Mouse (Mus musculus) C2C12 (cell line): ENCODE data around the gene AL731706.2. TPM values are rescaled to one million over a fixed set of nuclear protein-coding genes. Genes with fewer than 3 reads are reported as not detected.
"Not testable (repeated sequence)": the region's sequence is repeated elsewhere in the genome, so short reads cannot be mapped to it uniquely, and the experiment has no call there.

Experiments
- H3K27me3 ChIP-seq: one replicate; pipeline ENCODE4 v1.6.1; 2011; ENCODE audit not compliant: control insufficient read depth, insufficient read depth, insufficient read length
- H3K36me3 ChIP-seq: one replicate; pipeline ENCODE4 v1.6.1; 2011; ENCODE audit not compliant: control insufficient read depth, insufficient read depth
- H3K4me3 ChIP-seq: one replicate; pipeline ENCODE4 v1.5.1; 2011; ENCODE audit warnings: mild to moderate bottlenecking, control low read depth; ENCODE audit not compliant: poor library complexity, insufficient read depth, severe bottlenecking
- H3K79me2 ChIP-seq: one replicate; pipeline ENCODE4 v1.6.1; 2011; ENCODE audit not compliant: control insufficient read depth, insufficient read depth
- H3K79me3 ChIP-seq: one replicate; pipeline ENCODE4 v1.6.1; 2011; ENCODE audit warnings: low read depth, control low read depth
- H3ac ChIP-seq: one replicate; pipeline ENCODE3; 2011; ENCODE audit warnings: low read depth; ENCODE audit not compliant: control insufficient read depth, insufficient read length
- CEBPB ChIP-seq: IDR thresholded peaks from one replicate; pipeline ENCODE4 v1.6.1; 2011; ENCODE audit warnings: low read depth, mild to moderate bottlenecking, control low read depth, moderate library complexity
- CTCF ChIP-seq: IDR thresholded peaks from one replicate; pipeline ENCODE4 v1.5.1; 2011; ENCODE audit not compliant: control insufficient read depth, insufficient read depth, insufficient read length
- FOSL1 ChIP-seq: IDR thresholded peaks from one replicate; pipeline ENCODE4 v1.8.0; 2011; ENCODE audit warnings: mild to moderate bottlenecking, low read length; ENCODE audit not compliant: poor library complexity, insufficient read depth, severe bottlenecking
- MAX ChIP-seq: IDR thresholded peaks from one replicate; pipeline ENCODE4 v1.6.1; 2011; ENCODE audit warnings: mild to moderate bottlenecking, control low read depth
- MYOD1 ChIP-seq: IDR thresholded peaks from one replicate; pipeline ENCODE4 v1.6.1; 2011; ENCODE audit warnings: low read depth; ENCODE audit not compliant: control insufficient read depth, insufficient read length
- MYOG ChIP-seq: IDR thresholded peaks from one replicate; pipeline ENCODE4 v1.6.1; 2011; ENCODE audit not compliant: control insufficient read depth, insufficient read length; ENCODE audit errors: extremely low read depth
- USF1 ChIP-seq: IDR thresholded peaks from one replicate; pipeline ENCODE4 v1.6.1; 2011; ENCODE audit warnings: low read depth, mild to moderate bottlenecking, control low read depth, moderate library complexity
- polyA plus RNA-seq: library from polyadenylated mRNA; unstranded; fragments of >200 nt; fragmentation: generic; extraction: Trizol; gene quantifications from one replicate; pipeline ENCODE4 v1.2.1, GENCODE M21; 2012; ENCODE audit warnings: missing spikeins

AL731706.2 gene
- polyA plus RNA-seq, 1 experiment: 11.8 TPM

DNA sequence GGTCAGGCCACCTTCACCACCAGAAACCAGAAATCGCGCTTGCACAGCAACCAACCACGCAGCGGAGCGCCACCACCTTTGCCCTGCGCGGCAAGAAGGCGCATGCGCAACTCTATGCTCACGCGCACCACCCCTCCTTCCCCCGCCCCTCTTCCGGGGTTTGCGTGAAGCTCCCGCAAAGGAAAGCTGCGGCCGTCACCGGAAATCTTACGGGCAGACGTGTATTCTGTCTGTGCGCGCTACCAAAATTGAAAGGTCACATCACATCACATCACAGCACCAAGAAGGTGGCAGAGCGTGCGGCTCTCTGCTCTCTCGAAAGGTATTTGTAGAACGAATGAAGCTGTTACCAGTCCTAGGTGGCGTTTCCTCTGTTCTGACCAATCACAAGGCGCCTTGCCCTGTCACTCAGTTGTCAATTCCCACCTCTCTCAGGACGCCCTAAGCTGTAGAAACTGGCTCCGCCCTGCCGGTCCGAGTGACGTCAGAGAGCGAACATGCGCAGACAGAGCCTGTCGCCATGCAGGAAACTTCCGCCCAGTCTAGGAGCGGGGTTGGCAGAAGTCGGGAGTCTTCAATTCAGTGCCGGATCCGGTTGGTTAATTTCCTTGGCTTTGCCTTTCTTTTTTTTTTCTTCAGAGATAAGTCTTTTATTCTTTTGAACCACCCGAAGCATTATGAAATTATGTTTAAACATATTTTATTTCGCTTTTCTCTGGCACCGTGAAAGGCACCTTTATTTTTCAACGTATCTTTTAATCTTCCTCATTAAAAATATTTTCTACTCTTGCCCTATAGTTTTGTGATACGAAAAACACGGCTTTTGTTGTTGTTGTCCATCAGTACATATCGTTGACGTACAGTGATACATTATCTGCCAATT lies 5.8 kb upstream of the AL731706.2 start, which contains the start of the genes Slx4ip, AL731706.1 and Mkks:
Slx4ip (plus strand) TSS at position 151 of the 883 bp plus-strand sequence.
AL731706.1 (minus strand) TSS at position 322 of the 883 bp plus-strand sequence.
Mkks (minus strand) TSS at position 322 of the 883 bp plus-strand sequence.
- Histone ChIP-seq H3ac (peak within 1 kb of the TSS; percentile 90), H3K4me3 (peak within 1 kb of the TSS; percentile 69), H3K27me3 (no peaks in the 10 kb centered on the region), H3K79me2 (peaks cover 68% of the 10 kb centered on the region), H3K79me3 (peaks cover 32% of the 10 kb centered on the region), H3K36me3 (peaks cover 3% of the 10 kb centered on the region)
- TF ChIP-seq FOSL1 (no peak), CTCF (no peak), CEBPB (no peak), MYOD1 (no peak), USF1 (no peak), MYOG (no peak), MAX (no peak)

DNA sequence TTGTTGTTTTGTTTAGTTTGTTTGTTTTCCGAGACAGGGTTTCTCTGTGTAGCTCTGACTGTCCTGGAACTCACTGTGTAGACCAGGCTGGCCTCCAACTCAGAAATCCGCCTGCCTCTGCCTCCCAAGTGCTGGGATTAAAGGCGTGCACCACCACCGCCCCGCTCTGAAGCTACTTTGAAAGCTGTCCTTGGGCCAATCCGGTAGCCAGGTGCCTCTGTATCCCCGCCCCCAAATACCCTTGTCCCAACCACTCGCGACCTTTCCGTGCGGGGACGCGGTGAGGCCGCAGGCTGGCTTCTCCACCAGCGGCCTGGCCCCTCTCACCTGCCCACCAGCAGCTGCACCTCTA lies 5.2 kb upstream of the AL731706.2 start:
- peak overlapping the region; percentile 69 for H3K4me3 ChIP-seq
- H3K79me2 ChIP-seq: peaks cover 70% of the 10 kb centered on the region
- H3ac ChIP-seq: peak overlapping the region; percentile 90
- not testable (repeated sequence) for H3K27me3 ChIP-seq, H3K36me3 ChIP-seq
- H3K79me3 ChIP-seq: peaks cover 34% of the 10 kb centered on the region

DNA sequence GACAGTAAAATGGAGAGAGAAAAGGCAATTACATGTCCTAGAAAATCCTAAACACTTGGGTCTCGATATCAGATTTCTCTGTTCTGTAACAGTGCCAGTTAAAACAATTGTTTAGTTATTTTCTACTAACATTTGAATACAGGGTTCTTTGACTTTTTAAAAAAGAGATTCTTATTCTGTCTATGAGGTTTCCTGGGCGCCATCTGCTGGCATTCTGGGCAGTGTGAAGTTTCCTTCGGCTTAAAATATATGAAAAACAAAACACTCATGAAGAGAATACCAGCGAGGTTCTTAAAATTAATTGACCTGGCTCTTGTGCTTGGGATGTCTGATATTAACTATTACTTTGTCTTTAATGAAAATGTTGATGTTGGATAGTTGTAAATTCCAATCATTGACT lies 1.4 kb upstream of the AL731706.2 start:
- Histone ChIP-seq H3K79me3 (peaks cover 33% of the 10 kb centered on the region), H3K79me2 (peaks cover 53% of the 10 kb centered on the region), H3K36me3 (peaks cover 48% of the 10 kb centered on the region), H3ac (no peak overlapping the region), H3K4me3 (no peak overlapping the region), H3K27me3 (no peaks in the 10 kb centered on the region)
- TF ChIP-seq USF1 (no peak), MAX (no peak), CTCF (no peak), FOSL1 (no peak), MYOD1 (no peak), CEBPB (no peak), MYOG (no peak)

DNA sequence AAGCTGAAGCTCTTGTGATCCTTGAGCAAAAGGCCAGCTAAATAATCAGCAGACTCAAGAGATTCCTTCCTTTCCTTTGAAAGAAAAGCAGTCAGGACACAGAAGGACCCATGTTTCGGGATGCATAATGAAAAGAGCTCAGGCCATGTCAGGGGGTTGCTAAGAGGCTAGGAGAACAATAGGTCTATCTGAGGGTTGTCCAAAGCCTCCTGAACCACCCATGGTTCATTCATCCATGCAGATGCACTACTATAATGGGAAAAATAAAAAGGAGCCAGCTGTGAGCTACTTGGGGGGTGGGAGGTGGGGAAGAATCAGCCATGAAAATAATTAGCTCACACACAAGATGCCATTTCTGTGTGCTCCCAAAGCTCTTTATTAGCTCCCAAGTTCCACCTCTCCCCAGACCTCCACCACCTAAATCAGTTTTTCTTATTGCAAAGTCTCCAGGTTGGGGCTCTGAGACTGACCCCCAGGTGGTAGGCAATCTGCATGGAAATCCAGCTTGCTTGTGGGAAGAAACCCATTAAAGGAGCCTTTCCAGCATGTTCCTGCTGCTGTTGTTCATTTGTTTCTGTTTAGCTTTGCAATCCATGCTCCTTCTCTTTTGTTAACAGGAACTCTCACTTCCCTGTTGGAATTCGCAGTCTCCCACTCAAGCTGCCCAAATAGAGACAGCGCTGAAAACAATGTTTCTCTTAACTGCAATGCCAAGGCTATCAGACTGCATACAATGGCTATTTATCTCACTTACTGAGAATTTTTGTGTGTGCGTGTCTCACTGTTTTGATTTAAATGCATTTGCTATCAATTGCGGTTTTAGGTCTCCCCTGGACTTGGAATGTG lies 30.7 kb downstream of the AL731706.2 start:
- Histone ChIP-seq H3K27me3 (no peaks in the 10 kb centered on the region), H3K79me2 (no peaks in the 10 kb centered on the region), H3K4me3 (no peak overlapping the region), H3K79me3 (no peaks in the 10 kb centered on the region), H3K36me3 (no peaks in the 10 kb centered on the region), H3ac (no peak overlapping the region)
- TF ChIP-seq MYOD1: no peak
- TF ChIP-seq MAX: no peak
- TF ChIP-seq CTCF: no peak
- TF ChIP-seq FOSL1: no peak
- no peak for TF ChIP-seq MYOG
- no peak for TF ChIP-seq CEBPB
- TF ChIP-seq USF1: no peak

DNA sequence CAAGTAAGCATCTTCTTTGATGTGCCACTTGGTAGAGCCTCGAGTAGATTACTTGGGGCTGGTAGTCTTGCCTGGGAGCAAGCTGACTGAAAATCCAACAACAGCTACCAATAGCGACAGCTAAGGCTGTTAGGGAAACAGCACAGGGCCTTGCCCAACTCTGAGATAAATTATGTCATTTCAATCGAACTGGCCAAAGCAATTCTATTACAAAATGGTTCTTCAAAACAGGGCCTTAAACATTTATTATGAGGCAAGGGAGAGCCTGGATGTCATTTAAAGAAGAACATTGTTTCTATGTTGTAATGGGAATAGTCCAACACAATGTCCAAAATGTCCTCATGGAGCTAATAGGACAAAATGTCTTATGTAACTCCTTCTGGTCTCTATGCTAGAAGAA lies 35.1 kb downstream of the AL731706.2 start:
- no peak for TF ChIP-seq CEBPB
- TF ChIP-seq MYOG: no peak
- TF ChIP-seq MYOD1: no peak
- no peak for TF ChIP-seq CTCF
- TF ChIP-seq FOSL1: no peak
- TF ChIP-seq MAX: no peak
- TF ChIP-seq USF1: no peak
- Histone ChIP-seq H3K79me3 (no peaks in the 10 kb centered on the region), H3K27me3 (no peaks in the 10 kb centered on the region), H3K79me2 (no peaks in the 10 kb centered on the region), H3ac (no peak overlapping the region), H3K4me3 (no peak overlapping the region), H3K36me3 (no peaks in the 10 kb centered on the region)
